In genomic region chr17:85028093-85028739, GRCm38 (mm10) we compare ENCODE assay signal across 21 mouse cellular contexts. TPM values are rescaled to one million over a fixed set of nuclear protein-coding genes. Genes with fewer than 3 reads are reported as not detected.
DNase-seq lines count a peak whose midpoint lies in the region; ATAC-seq and TF ChIP-seq lines count a peak whose summit lies in the region.
"Had no signal": no experiment of that assay in that cellular context is flagged by ENCODE, and none has a peak within 500 bp of the region (broad histone marks: within the 10 kb centered on the region; RNA-seq: fewer than 3 reads in every experiment).

Gene Slc3a1 (plus strand): TSS chr17:85028376.

- no peaks in the 10 kb centered on the region for H3K27me3 ChIP-seq in midbrain, embryonic 11.5 days (ENCODE audit: control insufficient read depth, insufficient read depth, low read length)
- no peaks in the 10 kb centered on the region for H3K27me3 ChIP-seq in midbrain, postnatal 0 days (ENCODE audit: insufficient read depth, low read length)
- H3K27me3 ChIP-seq in stomach, postnatal 0 days (ENCODE audit: control insufficient read depth, insufficient read depth, low read length): no peaks in the 10 kb centered on the region
- H3K27me3 ChIP-seq: embryonic facial prominence, embryonic 13.5 days; forebrain, embryonic 15.5 days; heart, embryonic 13.5 days; hindbrain, embryonic 15.5 days; midbrain, embryonic 12.5 days; neural tube, embryonic 13.5 days; Patski had no signal

- H3K36me3 ChIP-seq in midbrain, embryonic 11.5 days (ENCODE audit: control insufficient read depth, insufficient read depth, low read length): no peaks in the 10 kb centered on the region
- no peaks in the 10 kb centered on the region for H3K36me3 ChIP-seq in midbrain, postnatal 0 days (ENCODE audit: insufficient read depth, low read length)
- no peaks in the 10 kb centered on the region for H3K36me3 ChIP-seq in stomach, postnatal 0 days (ENCODE audit: control insufficient read depth, insufficient read depth, low read length)
- H3K36me3 ChIP-seq: forebrain, embryonic 15.5 days; hindbrain, embryonic 15.5 days; midbrain, embryonic 12.5 days; neural tube, embryonic 13.5 days had no signal

- H3K4me3 ChIP-seq in midbrain, embryonic 11.5 days (ENCODE audit: low read depth, low read length): no peak within 1 kb of the TSS
- H3K4me3 ChIP-seq in midbrain, postnatal 0 days (ENCODE audit: low read depth, low read length): no peak within 1 kb of the TSS
- no peak within 1 kb of the TSS for H3K4me3 ChIP-seq in stomach, postnatal 0 days (ENCODE audit: low read depth, low read length)
- H3K4me3 ChIP-seq: embryonic facial prominence, embryonic 13.5 days; forebrain, embryonic 15.5 days; heart, embryonic 13.5 days; hindbrain, embryonic 15.5 days; limb, embryonic 10.5 days; midbrain, embryonic 12.5 days; neural tube, embryonic 13.5 days had no signal

- no peaks in the 10 kb centered on the region for H3K4me1 ChIP-seq in midbrain, embryonic 11.5 days (ENCODE audit: control insufficient read depth, insufficient read depth, low read length)
- no peaks in the 10 kb centered on the region for H3K4me1 ChIP-seq in midbrain, postnatal 0 days (ENCODE audit: insufficient read depth, low read length)
- no peaks in the 10 kb centered on the region for H3K4me1 ChIP-seq in stomach, postnatal 0 days (replicated peaks; ENCODE audit: control insufficient read depth, insufficient read depth)
- H3K4me1 ChIP-seq: forebrain, embryonic 15.5 days; hindbrain, embryonic 15.5 days; limb, embryonic 10.5 days; neural tube, embryonic 13.5 days had no signal

- no peak for ATAC-seq in midbrain, embryonic 11.5 days (ENCODE audit: low FRiP score)
- ATAC-seq in midbrain, postnatal 0 days (ENCODE audit: low FRiP score): no peak
- ATAC-seq in stomach, postnatal 0 days (ENCODE audit: low FRiP score, low TSS enrichment): peak; percentile 30; the same call in 1 of the 2 replicates
- ATAC-seq: forebrain, embryonic 15.5 days had no signal

- TF ChIP-seq EP300 in stomach, postnatal 0 days (optimal IDR thresholded peaks at IDR 0.05): no peak

- intact Hi-C loops in left cerebral cortex, postnatal 36 days (cut with DNase I): loop anchor here (5.0 kb wide), 2 partner anchors 44 to 151 kb away; no protein-coding TSS in a partner anchor

- peak; percentile 12 for DNase-seq in midbrain, embryonic 11.5 days (ENCODE audit: low spot score, missing footprints)
- DNase-seq in midbrain, postnatal 0 days (ENCODE audit: low spot score): no peak
- DNase-seq in kidney, adult 9 months: peak; percentile 84
- DNase-seq in large intestine, adult 2 months (ENCODE audit: low read depth, low spot score): no peak
- no peak for DNase-seq in stomach, postnatal 0 days (ENCODE audit: low spot score)
- no peak for DNase-seq in layer of hippocampus, postnatal 10 days (ENCODE audit: low spot score in 2 of 2)
- DNase-seq in left cerebral cortex, postnatal 36 days (ENCODE audit: low spot score in 2 of 2): no peak
- DNase-seq in cerebellum, adult 18-20 months: no peak
- DNase-seq: adrenal gland, adult 8-10 months; cerebellum, adult 9-10 months; heart, postnatal 36 days; layer of hippocampus, postnatal 36 days had no signal

- no peaks in the 10 kb centered on the region for H3K9me3 ChIP-seq in midbrain, embryonic 11.5 days (ENCODE audit: control insufficient read depth, low read length)
- H3K9me3 ChIP-seq in midbrain, postnatal 0 days (ENCODE audit: low read length): no peaks in the 10 kb centered on the region
- no peaks in the 10 kb centered on the region for H3K9me3 ChIP-seq in stomach, postnatal 0 days (ENCODE audit: control insufficient read depth, low read length)
- H3K9me3 ChIP-seq: embryonic facial prominence, embryonic 13.5 days; forebrain, embryonic 15.5 days; heart, embryonic 13.5 days; hindbrain, embryonic 15.5 days; limb, embryonic 10.5 days; midbrain, embryonic 12.5 days; neural tube, embryonic 13.5 days had no signal

- H3K27ac ChIP-seq in midbrain, embryonic 11.5 days (ENCODE audit: low read depth, low read length): no peak within 1 kb of the TSS
- no peak within 1 kb of the TSS for H3K27ac ChIP-seq in midbrain, postnatal 0 days (ENCODE audit: low read depth, low read length)
- no peak within 1 kb of the TSS for H3K27ac ChIP-seq in stomach, postnatal 0 days (replicated peaks)
- H3K27ac ChIP-seq: embryonic facial prominence, embryonic 13.5 days; forebrain, embryonic 15.5 days; heart, embryonic 13.5 days; hindbrain, embryonic 15.5 days; limb, embryonic 10.5 days; liver, embryonic 14.5 days; midbrain, embryonic 12.5 days; neural tube, embryonic 13.5 days had no signal

- TF ChIP-seq CTCF in midbrain, postnatal 0 days (IDR thresholded peaks at IDR 0.05): no peak
- no peak for TF ChIP-seq CTCF in stomach, postnatal 0 days (IDR thresholded peaks at IDR 0.05; ENCODE audit: low read depth)

- H3K9ac ChIP-seq in midbrain, embryonic 11.5 days (ENCODE audit: low read length): no peak within 1 kb of the TSS
- no peak within 1 kb of the TSS for H3K9ac ChIP-seq in midbrain, postnatal 0 days (replicated peaks; ENCODE audit: low read length, poor library complexity, severe bottlenecking)
- no peak within 1 kb of the TSS for H3K9ac ChIP-seq in stomach, postnatal 0 days (ENCODE audit: low read length)
- H3K9ac ChIP-seq: embryonic facial prominence, embryonic 13.5 days; forebrain, embryonic 15.5 days; heart, embryonic 13.5 days; hindbrain, embryonic 15.5 days; liver, embryonic 14.5 days; midbrain, embryonic 12.5 days; neural tube, embryonic 13.5 days had no signal

- H3K4me2 ChIP-seq in midbrain, embryonic 11.5 days: no peak within 1 kb of the TSS
- no peak within 1 kb of the TSS for H3K4me2 ChIP-seq in midbrain, postnatal 0 days (ENCODE audit: low read depth, low read length, poor library complexity, severe bottlenecking)
- H3K4me2 ChIP-seq in stomach, postnatal 0 days (replicated peaks; ENCODE audit: low read depth): no peak within 1 kb of the TSS
- H3K4me2 ChIP-seq: embryonic facial prominence, embryonic 13.5 days; forebrain, embryonic 15.5 days; heart, embryonic 13.5 days; hindbrain, embryonic 15.5 days; midbrain, embryonic 12.5 days; neural tube, embryonic 13.5 days had no signal

- WGBS in midbrain, embryonic 11.5 days: 92% methylated on average over 20 of the region's 20 CpGs
- WGBS in midbrain, postnatal 0 days: 87% methylated on average over 20 of the region's 20 CpGs
- WGBS in large intestine, adult 2 months: 61% methylated on average over 20 of the region's 20 CpGs
- 84% methylated on average over 20 of the region's 20 CpGs for WGBS in stomach, postnatal 0 days

RNA-seq across cellular contexts. Expression of gene Slc3a1, which starts in this region (rescaled TPM):
- polyA plus RNA-seq in midbrain, embryonic 11.5 days (2014; fragmentation: Nextera tagmentation; extraction: Ambion mirVana): 0.17 and 0.34 TPM in 2 replicates
- 0.27 and 0.76 TPM in 2 replicates for total RNA-seq in midbrain, postnatal 0 days (2014; rRNA removed)
- polyA plus RNA-seq in midbrain, postnatal 0 days (2015; fragmentation: Nextera tagmentation; extraction: Ambion mirVana): 0.14 and 0.16 TPM in 2 replicates
- polyA plus RNA-seq in large intestine, adult 2 months (2012; rRNA removed): 78.4 and 113 TPM in 2 replicates
- polyA plus RNA-seq in stomach, postnatal 0 days (2015; fragmentation: Nextera tagmentation; extraction: Ambion mirVana): 0.88 and 1.0 TPM in 2 replicates
- total RNA-seq in layer of hippocampus, postnatal 10 days (2021): not detected
- under 1 TPM; 0.17 to 0.18 TPM for total RNA-seq in left cerebral cortex, postnatal 36 days (2021)

Comparison
In these comparisons a context has a peak if more than half of its experiments do, and no peak if none do; other contexts are left out.
1. RNA of gene Slc3a1 (polyA plus RNA-seq): 78.4 to 113 TPM in large intestine, adult 2 months; 0.88 to 1.0 TPM in stomach, postnatal 0 days, 0.17 to 0.34 TPM in midbrain, embryonic 11.5 days and 0.14 to 0.16 TPM in midbrain, postnatal 0 days; every median in the first group is over 10 times any median in the second.
2. Peak in DNase-seq in midbrain, embryonic 11.5 days; RNA of the gene not detected or under 1 TPM.